Mouse (Mus musculus) B cell, adult 62 days (primary cell): ENCODE results near the gene Ptprt. TPM values are rescaled to one million over a fixed set of nuclear protein-coding genes. Genes with fewer than 3 reads are reported as not detected.

ENCODE experiments used
- total RNA-seq: library from RNA; stranded (reverse); gene quantifications from 4 replicates; pipeline ENCODE4 v1.2.4, GENCODE M21; 2023

Gene Ptprt
- total RNA-seq = not detected in 4 replicates

GRCm38 (mm10) chr2:162660941-162661386, at the start of gene Ptprt:
Ptprt (minus strand) TSS chr2:162661147.

